Mouse (Mus musculus): ENCODE measurements around the gene Syf2.

Gene Syf2

GRCm38 (mm10) chr4:134923258-134924018 is 7.3 kb upstream of the Syf2 start, which contains the start of gene Rsrp1:
Gene Rsrp1, plus strand, starts transcription at chr4:134923592.
- DNase-seq (ENCODE audit: inconsistent age in 2 of 2, low spot score in 1 of 2), result peak; percentile 98 to 99

GRCm38 (mm10) chr4:134924019-134924741 is 6.5 kb upstream of the Syf2 start:
- DNase-seq (ENCODE audit: inconsistent age in 2 of 2, low spot score in 1 of 2), result peak; percentile 88 to 94

- peak in 1 of 2 experiments; percentile 72 for DNase-seq (ENCODE audit: inconsistent age in 2 of 2, low spot score in 1 of 2)
These were observed 5.5 kb upstream of the Syf2 start for GRCm38 (mm10) chr4:134925206-134925605.

- peak; percentile 27 to 67 for DNase-seq (ENCODE audit: inconsistent age in 2 of 2, low spot score in 1 of 2)
These were observed 2.8 kb upstream of the Syf2 start for GRCm38 (mm10) chr4:134927815-134928463.

- DNase-seq (ENCODE audit: inconsistent age in 2 of 2, low spot score in 1 of 2), result peak in 1 of 2 experiments; percentile 67
These were observed 2.2 kb upstream of the Syf2 start for GRCm38 (mm10) chr4:134928464-134928836.

GRCm38 (mm10) chr4:134929536-134929935 is 1.2 kb upstream of the Syf2 start:
- peak in 1 of 2 experiments; percentile 54 for DNase-seq (ENCODE audit: inconsistent age in 2 of 2, low spot score in 1 of 2)

GRCm38 (mm10) chr4:134930190-134930589 is 508 bp upstream of the Syf2 start:
- no peak for DNase-seq (ENCODE audit: inconsistent age in 2 of 2, low spot score in 1 of 2)

- DNase-seq (ENCODE audit: inconsistent age in 2 of 2, low spot score in 1 of 2), result peak in 1 of 2 experiments; percentile 64
These were observed 6.8 kb downstream of the Syf2 start for GRCm38 (mm10) chr4:134937240-134938176.

- DNase-seq (ENCODE audit: inconsistent age in 2 of 2, low spot score in 1 of 2), result no peak
These were observed 9.2 kb downstream of the Syf2 start for GRCm38 (mm10) chr4:134939900-134940299.

GRCm38 (mm10) chr4:134943758-134944538 is 13.2 kb downstream of the Syf2 start:
- DNase-seq (ENCODE audit: inconsistent age in 2 of 2, low spot score in 1 of 2), result no peak

GRCm38 (mm10) chr4:134946024-134946744 is 15.5 kb downstream of the Syf2 start:
- DNase-seq (ENCODE audit: inconsistent age in 2 of 2, low spot score in 1 of 2), result peak; percentile 72 to 92

- peak in 1 of 2 experiments; percentile 60 for DNase-seq (ENCODE audit: inconsistent age in 2 of 2, low spot score in 1 of 2)
These were observed 19.9 kb downstream of the Syf2 start for GRCm38 (mm10) chr4:134950518-134951091.

- DNase-seq (ENCODE audit: inconsistent age in 2 of 2, low spot score in 1 of 2), result no peak
These were observed 23.8 kb downstream of the Syf2 start for GRCm38 (mm10) chr4:134954461-134954860.

GRCm38 (mm10) chr4:134955196-134955595 is 24.5 kb downstream of the Syf2 start:
- no peak for DNase-seq (ENCODE audit: inconsistent age in 2 of 2, low spot score in 1 of 2)

- DNase-seq (ENCODE audit: inconsistent age in 2 of 2, low spot score in 1 of 2), result peak in 1 of 2 experiments; percentile 27
These were observed 25.1 kb downstream of the Syf2 start for GRCm38 (mm10) chr4:134955845-134956244.

GRCm38 (mm10) chr4:134956328-134956727 is 25.6 kb downstream of the Syf2 start:
- peak; percentile 63 to 90 for DNase-seq (ENCODE audit: inconsistent age in 2 of 2, low spot score in 1 of 2)

- DNase-seq (ENCODE audit: inconsistent age in 2 of 2, low spot score in 1 of 2), result peak; percentile 29 to 58
These were observed 32.5 kb downstream of the Syf2 start for GRCm38 (mm10) chr4:134963021-134963776.
